Mouse (Mus musculus): ENCODE measurements around the gene Rpl22.

GRCm38 (mm10) chr4:152283186-152283950 is 42.2 kb upstream of the Rpl22 start:
- TF ChIP-seq E2F4 (IDR thresholded peaks at IDR 0.05; ENCODE audit: borderline replicate concordance, low read depth, low read length) = no peak
- TF ChIP-seq EP300 (IDR thresholded peaks at IDR 0.05; ENCODE audit: low read depth in 1 of 2, low read length in 2 of 2) = no peak
- no peak for TF ChIP-seq ELF1 (IDR thresholded peaks at IDR 0.05; ENCODE audit: low read depth, low read length)
- no peak for TF ChIP-seq POLR2A (IDR thresholded peaks at IDR 0.05; ENCODE audit: control insufficient read depth in 1 of 2, insufficient read depth in 1 of 2, low read depth in 1 of 2, low read length in 2 of 2, poor library complexity in 1 of 2)
- no peak for TF ChIP-seq TBP (IDR thresholded peaks at IDR 0.05; ENCODE audit: low read depth, low read length)
- TF ChIP-seq SIN3A (IDR thresholded peaks at IDR 0.05; ENCODE audit: low read length) = no peak
- peak in 2 of 3 experiments; percentile 28 to 56; a peak in 4 of 6 replicates for TF ChIP-seq CTCF (IDR thresholded peaks at IDR 0.05 in 2 of 3, conservative IDR thresholded peaks at IDR 0.05 in 1 of 3; ENCODE audit: control insufficient read depth in 1 of 3, insufficient read depth in 1 of 3, low read depth in 2 of 3, low read length in 3 of 3, poor library complexity in 1 of 3, severe bottlenecking in 1 of 3)
- no peak for TF ChIP-seq CHD2 (IDR thresholded peaks at IDR 0.05; ENCODE audit: low read length)
- TF ChIP-seq RAD21 (IDR thresholded peaks at IDR 0.05; ENCODE audit: low read depth, low read length) = no peak
- no peak for TF ChIP-seq CHD1 (IDR thresholded peaks at IDR 0.05; ENCODE audit: low read depth, low read length)
- no peak for TF ChIP-seq UBTF (IDR thresholded peaks at IDR 0.05; ENCODE audit: borderline replicate concordance, insufficient read depth, low read depth, low read length)
- TF ChIP-seq ZNF384 (IDR thresholded peaks at IDR 0.05; ENCODE audit: low read depth, low read length) = no peak

All from MEL (cell line).